Mouse (Mus musculus) retina, postnatal 1 day (tissue): Measurements from ENCODE around the gene Olfr1322.

Source experiments
- DNase-seq: peaks from one replicate; pipeline ENCODE4 v3.0.0-alpha.2; 2012

Olfr1322 gene

DNA sequence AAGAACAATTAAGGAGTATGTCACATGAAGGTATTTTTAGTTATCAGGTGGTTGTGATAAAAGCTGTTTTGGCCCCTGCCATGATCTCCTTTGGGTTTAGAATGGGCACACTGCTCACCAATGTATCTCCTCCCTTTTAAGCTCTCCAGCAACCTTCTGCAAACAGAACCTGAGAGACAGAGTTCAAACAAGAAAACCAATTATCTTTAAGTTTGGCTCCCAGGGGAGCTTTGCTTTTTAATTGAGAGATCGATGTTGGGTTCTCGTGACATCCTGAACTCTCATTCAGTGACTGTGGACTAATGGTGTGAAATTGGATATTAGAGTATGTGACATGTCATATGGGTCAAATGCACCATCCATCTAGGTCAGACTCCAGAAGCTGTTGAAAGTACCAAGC lies at the start of gene Olfr1322:
Gene Olfr1322 (minus strand): TSS at position 101 of the 400 bp plus-strand sequence.
- no peak for DNase-seq

DNA sequence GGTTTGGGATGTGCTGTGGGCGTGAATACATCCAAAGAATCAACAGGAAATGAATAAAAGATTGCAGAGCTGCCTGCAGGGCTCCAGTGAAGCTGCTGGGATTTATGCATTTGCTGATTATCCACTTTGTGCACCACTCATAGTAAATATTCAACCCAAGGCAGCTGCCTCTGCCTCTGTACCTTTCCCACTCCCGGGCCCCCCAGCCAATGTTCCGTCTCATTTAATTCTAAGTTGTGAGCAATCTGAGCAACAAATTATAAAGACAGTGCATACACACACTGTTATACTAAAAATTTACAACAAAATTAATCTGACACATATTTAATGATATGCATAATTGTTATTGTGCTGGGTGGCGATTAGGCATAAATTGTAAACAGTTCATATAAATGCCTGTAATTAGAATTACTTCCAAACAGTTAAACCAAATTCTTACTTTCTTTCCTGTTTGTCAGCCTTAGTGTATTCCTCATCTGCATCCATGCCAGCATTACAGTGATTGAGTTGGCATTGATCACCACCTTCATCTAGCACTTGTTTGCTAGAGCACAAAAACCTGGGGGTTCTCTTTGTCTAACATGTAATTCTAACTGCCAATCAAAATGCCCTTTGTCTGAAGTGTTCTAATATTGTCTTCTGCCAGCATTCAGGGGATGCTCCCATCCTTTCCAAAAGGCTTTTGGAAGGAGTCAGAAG lies 13.5 kb downstream of the Olfr1322 start:
- DNase-seq = no peak
